Mouse (Mus musculus) telencephalon, adult 2 months (tissue): ENCODE results near the gene Igf2bp3.

Experiments used
- DNase-seq: peaks from one replicate; pipeline ENCODE4 v3.0.0-alpha.2; 2011; ENCODE audit warnings: low read depth, low spot score

The Igf2bp3 gene

DNA sequence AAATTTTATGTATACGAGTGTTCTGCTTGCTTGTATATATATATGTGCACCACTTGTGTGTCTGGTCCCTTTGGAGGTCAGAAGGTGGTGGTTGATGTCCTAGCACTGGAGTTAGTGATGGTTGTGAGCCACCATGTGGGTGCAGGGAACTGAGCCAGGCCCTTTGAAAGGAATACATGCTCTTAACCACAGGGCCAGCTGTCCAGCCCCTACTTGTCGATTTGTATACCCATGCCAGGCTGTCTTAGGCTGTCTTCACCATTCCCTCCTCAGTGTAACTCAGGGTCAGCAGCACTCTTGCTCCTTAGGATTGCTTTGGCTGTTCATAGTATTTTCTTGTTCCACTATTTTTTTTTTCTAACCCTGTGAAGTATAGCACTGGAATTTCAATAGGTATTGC, 136.9 kb downstream of the Igf2bp3 start:
- DNase-seq: no peak

DNA sequence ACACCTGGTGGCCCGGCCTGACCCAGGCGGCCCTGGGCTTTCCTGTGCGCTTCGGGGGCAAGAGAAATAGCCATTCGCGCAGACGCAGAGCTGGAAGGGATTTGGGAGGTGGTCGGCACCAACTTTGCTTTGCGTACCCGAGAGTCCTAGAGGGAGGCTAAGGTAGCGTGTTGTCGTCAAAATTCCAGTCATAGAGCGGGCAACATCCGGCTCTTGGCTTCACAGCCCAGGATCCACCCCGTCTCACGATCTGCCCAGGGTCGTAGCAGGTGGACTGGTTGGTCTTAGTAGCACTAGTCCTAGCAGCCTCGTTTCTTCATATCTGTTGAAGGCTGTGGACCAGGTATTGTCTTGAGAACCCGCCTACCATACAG, 140.7 kb downstream of the Igf2bp3 start:
- DNase-seq: no peak

DNA sequence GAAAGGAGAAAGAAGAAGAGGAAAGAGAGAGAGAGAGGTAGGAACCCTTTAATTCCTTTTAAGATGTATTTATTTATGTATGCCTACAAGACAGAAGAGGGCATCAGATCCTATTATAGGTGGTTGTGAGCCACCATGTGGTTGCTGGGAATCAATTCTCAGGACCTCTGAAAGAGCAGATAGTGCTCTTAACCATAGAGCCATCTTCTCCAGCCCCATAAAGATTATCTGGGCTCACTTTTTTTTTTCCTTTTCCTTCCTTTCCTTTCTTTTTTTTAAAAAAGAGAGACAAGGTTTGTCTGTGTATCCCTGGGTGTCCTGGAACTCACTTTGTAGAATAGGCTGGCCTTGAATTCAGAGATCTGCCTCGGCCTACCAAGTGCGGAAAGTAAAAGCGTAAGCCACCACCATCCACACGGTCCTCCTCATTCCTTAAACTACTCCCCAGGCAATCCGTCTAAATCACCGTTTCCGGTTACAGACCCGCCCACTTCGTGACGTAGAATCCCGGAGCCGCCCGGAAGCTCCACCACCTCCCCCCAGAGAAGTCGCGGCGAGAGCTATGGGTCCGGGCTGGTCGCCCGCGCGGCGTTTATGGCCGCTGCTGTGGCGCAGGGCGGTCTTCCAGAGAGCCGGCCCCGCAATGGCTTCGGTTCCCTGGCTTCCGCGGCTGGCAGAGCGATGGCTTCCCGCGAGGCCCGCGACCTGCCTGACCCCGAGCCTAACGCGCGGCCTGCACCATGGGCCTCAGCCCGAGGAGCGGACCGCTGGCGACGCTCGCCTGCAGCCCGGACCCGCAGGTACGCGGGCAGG, 141.2 kb downstream of the Igf2bp3 start, which contains the start of gene Malsu1:
Malsu1 (plus strand) TSS at position 492 of the 813 bp plus-strand sequence.
- DNase-seq: peak; percentile 94

DNA sequence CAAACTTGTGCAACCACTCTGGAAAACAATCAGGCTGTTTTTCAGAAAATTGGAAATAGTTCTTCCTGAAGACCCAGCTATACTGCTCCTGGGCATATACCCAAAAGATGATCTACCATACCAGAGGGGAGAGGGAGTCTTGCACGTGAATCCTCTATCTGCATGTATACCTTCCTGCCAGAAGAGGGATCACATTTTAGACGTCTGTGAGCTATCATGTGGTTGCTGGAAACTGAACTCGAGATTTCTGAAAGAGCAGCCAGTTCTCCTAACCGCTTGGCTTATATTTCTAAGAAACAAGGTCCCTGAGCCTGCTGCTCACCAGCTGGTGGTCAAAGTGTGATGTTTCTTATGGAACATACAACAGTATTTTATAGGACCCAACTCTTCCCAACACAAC, 146.4 kb downstream of the Igf2bp3 start:
- no peak for DNase-seq

DNA sequence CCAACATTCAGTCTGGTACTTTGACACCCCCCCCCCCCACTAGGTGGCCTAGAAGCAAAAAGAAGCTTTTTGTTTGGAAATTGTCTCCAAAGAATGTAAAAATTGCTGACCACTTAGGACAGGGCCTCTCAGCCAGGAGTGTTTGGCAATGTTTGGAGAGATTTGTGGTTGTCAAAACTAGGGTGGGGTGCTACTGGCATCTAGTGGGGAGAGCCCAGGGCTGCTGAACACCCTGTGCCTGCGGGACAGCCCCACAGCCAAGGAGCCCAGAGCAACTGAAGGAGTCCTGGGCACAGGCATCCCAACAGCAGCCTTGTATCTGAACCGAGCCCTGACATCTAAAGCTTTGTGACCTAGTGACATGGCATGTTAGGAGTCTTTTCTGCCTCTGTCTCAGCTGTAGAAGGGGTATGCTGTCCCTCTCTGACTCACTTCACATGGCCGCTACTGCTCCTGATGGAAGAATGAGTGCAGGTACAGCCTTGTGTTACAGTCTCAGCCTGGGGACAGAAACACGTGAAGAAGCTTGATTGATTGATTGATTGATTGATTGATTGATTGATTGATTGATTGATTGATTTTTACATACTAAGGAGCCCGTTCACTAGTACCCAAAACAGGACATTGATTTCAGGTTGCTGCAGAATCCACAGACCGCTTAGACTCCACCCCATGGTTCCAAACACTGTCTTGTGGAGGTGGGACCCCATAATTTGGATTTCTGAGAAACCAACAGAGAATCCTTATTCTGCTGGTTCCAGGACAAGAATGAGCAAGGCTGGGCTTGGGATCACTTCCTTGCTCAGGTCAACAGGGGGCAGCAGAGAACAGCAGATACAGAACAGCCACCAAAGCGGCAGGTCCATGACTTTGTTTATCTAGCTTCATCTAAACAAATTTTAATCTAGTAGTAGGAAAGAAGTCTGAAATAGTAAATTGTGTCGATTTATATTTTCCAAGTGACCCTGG, 157.4 kb downstream of the Igf2bp3 start:
- DNase-seq: peak; percentile 22

DNA sequence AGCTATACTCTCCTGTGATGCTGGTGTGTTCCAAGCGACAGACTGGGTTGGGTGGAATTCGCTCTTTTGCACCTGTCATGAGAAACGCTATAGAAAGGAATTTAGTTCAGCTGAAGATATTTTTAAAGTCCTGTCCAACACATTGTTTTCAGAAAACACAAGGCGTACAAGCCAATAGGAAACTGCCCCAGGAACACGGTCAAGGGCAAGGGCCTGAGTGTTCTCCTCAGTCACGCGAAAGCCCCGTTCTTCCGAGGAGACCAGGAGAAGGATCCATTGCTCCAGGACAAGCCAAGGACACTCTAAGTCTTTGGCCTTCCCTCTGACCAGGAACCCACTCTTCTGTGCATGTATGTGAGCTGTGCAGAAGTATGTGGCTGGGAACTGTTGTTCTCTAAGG, 158.7 kb downstream of the Igf2bp3 start:
- DNase-seq: no peak

DNA sequence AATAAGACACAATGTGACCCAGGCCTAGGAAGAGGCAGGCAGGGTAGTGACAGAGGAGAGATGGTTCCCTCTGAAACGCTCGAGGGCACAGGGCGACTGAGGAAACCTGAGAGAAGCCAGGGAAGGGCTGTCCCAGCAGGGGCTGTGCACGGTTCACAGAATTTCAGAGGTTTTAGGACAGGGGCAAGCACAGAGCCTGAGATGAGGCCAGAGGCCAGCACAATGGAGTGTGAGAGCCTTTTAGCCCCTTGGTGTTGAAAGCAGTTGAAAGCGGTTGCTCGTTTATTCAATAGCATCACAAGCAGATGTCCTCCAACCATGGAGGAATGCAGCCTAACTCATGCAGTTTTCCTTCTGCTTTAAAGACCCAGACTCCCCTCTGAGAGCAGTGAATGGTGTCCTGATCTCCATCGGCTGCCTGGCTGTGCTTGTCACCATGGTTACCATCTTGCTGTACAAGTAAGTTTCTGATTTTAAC, 159.5 kb downstream of the Igf2bp3 start:
- peak; percentile 16 for DNase-seq

DNA sequence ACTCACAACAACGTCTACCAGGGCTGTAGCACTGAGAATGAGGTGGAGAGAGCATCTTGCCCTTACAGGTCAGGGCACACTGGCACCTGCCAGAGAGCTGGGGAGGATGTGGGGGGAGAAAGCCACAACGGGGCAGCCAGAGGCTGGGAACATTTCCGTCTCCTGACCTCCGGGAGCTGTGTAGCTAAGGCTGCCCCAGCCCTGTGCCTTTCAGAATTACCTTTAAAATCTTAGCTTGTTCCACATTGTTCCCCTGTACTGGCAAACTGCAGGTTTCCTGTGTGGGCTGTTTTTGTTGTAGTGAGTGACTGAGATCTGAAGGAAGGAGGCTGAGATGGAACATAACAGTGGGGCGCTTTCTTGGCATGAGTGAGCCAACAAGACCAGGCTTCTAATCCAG, 162.6 kb downstream of the Igf2bp3 start:
- DNase-seq: no peak

DNA sequence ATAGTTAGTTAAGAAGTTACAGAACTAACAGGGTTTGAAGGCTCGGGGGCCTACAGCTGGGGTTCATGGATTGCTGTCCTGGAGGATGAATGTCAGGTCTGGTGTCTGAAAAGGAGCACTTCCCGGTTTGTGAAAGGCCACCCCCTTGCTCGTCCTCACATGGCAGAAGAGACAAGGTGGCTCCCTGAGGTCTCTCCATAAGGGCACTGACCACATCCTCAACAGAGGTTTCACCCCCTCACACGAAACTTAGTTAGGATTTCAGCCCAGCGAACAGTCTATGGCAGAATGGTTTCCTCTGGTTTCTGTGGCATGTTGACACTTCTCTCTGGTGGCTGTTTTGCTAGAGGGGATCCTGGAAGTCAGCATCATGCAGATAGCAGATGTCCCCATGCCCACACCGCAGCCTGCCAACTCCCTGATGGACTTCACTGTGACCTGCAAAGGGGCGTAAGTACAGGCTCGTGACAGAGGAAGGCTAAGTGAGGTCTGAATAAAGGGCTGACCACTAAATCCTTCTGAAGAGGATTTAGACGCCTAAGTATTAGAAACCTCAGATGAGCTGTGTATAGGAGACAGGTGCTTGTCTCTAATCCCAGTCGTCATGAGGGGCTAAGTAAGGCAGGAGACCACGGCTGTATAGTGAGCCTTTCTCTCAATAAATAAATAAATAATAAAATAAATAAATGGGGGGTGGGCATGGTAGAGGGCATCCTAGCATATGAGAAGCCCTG, 163.9 kb downstream of the Igf2bp3 start:
- DNase-seq: no peak

DNA sequence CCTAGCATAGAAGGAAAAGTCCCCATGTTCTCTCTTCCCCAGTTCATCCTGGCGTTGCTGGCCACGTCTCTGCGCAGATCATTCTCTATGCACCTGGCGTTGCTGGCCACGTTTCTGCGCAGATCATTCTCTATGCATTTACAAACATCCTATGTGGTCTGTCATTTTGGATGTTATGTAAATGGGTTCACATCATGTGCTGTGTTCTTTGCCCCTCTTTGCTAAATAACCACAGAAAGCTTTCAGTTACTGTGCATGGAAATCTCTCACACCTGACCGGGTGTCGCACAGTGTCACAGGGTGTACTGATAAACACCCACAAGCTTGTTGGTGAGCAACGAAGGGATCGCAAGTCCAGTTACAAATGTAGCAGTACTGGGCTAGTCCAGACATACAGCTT, 166.4 kb downstream of the Igf2bp3 start:
- no peak for DNase-seq

DNA sequence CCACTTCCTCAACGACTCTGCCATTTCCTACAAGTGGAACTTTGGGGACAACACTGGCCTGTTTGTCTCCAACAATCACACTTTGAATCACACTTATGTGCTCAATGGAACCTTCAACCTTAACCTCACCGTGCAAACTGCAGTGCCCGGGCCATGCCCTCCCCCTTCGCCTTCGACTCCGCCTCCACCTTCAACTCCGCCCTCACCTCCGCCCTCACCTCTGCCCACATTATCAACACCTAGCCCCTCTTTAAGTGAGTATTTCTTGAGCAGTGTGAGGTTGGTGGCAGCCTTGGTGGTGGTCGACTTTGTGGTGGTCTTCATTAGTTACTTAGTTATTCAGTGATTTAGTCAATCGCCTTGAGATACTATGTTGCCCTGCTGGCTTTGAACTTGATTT, 166.9 kb downstream of the Igf2bp3 start:
- no peak for DNase-seq

DNA sequence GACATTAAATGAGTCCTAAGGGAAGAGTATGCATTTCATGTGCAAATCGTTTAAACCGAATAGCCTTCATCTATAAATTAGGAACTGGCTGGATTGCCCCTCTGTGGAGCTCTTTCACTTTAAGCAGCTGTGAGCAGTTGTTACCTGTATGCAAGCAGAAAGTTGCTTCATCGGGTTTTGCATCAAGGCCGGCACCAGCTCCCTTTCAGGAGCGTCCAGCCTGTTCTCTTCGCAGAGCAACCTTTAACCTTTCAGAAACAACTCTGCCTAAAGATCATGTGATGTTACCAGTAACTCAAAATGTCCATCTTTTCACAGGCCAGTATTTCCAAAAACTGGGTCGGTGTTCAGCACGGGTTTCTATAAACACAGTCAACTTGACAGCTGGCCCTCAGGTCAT, 167.8 kb downstream of the Igf2bp3 start:
- no peak for DNase-seq

DNA sequence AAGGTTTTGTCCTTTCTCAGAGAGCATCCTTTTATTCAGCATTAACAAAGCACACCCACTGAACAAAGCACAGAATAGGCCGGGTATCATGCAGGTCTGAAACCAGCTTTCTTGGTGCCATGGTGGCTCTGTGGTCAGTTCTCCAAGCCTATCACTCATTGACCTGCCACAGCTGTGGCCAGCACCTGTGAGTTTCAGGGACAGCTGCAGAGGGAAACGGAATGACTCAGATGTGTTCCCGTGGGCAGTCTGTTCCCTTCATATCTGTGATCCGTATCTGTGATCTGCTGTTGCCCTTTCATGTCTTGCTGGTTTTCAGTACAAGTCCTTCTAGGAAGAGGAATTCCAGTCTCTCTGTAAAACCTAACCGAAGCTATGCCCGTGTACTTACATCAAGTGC, 168.3 kb downstream of the Igf2bp3 start:
- no peak for DNase-seq

DNA sequence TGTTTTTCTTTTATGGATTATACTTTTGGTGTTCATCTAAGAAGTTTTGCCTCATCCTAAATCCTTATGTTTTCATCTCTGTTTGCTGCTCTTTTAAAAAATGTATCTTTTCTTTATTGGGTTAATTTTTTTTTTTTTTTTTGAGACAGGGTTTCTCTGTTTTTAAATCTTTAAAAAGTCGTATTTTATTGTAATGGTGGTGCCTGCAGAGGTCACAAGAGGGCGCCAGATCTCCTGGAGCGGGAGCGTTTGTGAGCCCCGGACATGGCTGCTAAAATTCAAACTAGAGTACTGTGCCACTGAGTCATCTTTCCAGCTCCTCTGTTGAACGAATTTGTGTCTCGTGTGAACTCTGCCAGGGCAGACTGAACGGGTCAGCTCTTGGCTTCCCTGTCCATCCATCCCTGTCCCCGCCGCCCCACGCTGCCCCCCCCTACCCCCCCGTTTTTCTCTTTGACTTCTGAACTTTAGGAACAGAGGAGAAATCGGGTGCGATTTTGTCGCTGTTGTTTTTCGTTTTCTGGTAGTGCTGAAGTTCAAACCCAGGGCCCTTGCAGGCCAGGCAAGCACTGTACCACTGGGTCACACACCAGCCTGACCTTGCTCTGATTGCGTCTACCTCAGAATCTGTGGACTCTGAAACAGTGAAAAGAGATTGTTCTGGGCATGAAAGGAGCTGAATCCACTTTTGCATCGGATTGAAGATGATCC, 175.1 kb downstream of the Igf2bp3 start:
- DNase-seq: no peak

DNA sequence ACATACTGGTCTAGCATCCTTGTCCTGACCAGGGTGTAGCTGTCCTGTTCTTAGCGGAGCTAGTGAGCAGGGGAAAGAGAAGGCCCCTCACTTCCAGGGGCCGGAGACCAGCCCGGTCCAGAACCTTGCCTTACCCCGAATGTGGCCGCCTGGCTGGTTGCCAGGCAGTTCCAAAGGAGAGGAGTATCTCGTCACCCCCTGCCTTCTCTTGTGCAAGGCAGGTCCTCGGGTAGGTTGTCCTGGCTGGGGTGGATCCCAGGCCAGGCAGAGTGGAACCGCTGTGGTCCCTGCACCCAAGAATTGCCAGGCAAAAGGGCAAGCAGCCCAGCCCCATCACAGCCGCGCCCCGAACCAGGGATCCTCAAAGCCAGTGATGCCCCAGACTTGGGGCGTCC, 177.5 kb downstream of the Igf2bp3 start:
- DNase-seq: no peak

DNA sequence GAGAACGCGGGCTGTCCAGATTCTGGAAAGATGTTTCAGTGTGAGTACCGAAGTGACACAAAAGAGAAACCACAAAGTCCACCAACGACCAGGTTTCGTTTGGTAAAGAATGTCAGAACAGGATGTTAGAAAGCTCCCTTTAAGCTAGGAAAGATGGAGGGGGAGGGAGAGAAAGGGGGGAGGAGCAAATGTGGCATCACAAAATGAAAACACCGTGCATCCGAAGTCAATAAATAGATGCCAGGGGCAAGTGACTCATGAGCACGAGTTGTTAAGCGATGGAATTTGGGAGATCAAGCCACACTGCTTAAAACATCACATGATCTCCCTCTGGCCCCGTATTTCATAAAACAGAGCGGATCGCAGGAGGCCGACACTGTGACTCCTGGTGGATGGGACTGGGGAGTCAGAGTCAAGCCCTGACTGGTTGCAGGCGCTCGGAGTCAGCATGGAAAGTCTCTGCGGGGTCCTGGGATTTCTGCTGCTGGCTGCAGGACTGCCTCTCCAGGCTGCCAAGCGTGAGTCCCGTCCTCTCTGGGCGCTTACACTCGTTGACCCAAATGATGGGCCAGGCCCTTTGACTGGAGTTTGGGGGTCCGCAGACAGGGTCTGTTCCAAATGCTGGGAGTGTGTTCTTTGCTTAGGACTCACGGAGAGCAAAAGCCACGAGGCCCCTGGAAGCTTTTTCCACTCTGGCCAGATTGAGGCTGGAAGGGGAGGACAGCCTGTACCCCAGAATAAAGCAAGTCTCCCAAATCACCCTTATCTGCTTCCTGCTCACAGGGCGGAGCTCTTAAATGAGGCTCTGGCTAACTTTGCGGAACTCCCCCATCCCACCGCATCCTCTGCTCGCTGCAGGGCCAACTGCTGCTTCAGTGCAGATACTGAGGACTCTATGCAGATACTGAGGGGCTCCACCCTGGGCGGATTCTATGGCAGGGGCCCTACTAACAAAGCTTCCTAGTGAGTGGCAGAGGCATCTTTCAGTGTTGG, 178.2 kb downstream of the Igf2bp3 start, which contains the start of gene Gpnmb:
Gpnmb (plus strand) TSS at position 272 of the 993 bp plus-strand sequence.
- DNase-seq: no peak
